Mouse (Mus musculus) megakaryocyte, adult 5-6 weeks (primary cell): ENCODE measurements around the gene Pigh. TPM values are rescaled to one million over a fixed set of nuclear protein-coding genes. Genes with fewer than 3 reads are reported as not detected.

Experiments
- total RNA-seq, 2 experiments: library from RNA; stranded (forward) in 1 of 2; stranded (reverse) in 1 of 2; fragments of 153-499, 151-499 nt in 1 of 2; fragments of 221-1000, 200-1000 nt in 1 of 2; gene quantifications; 2 replicates each; pipeline versions ENCODE4 v1.2.3 to v1.2.4; 2015 to 2017

Pigh gene
- total RNA-seq, 2 experiments from 2014 or later, result 17.5 to 18.5 TPM

Other genes with a start within 250 kb of the Pigh start
- gene Atp6v1d, start 228.0 kb downstream of the Pigh start, total RNA-seq (2015), result 114 and 122 TPM in 2 replicates
- 50.5 and 55.4 TPM in 2 replicates for gene Atp6v1d, start 228.0 kb downstream of the Pigh start, total RNA-seq (2017)
- gene Eif2s1, start 227.8 kb downstream of the Pigh start, total RNA-seq (2015), result 63.9 and 90.0 TPM in 2 replicates
- 49.9 and 52.5 TPM in 2 replicates for gene Eif2s1, start 227.8 kb downstream of the Pigh start, total RNA-seq (2017)
- gene Plek2, start 182.7 kb downstream of the Pigh start, total RNA-seq (2015), result not detected in 2 replicates
- gene Plek2, start 182.7 kb downstream of the Pigh start, total RNA-seq (2017), result not detected in 2 replicates
- 49.1 and 55.5 TPM in 2 replicates for gene Tmem229b, start 82.0 kb downstream of the Pigh start, total RNA-seq (2015)
- 67.2 and 70.6 TPM in 2 replicates for gene Tmem229b, start 82.0 kb downstream of the Pigh start, total RNA-seq (2017)
- 0.76 and 0.96 TPM in 2 replicates for gene Plekhh1, start 60.5 kb downstream of the Pigh start, total RNA-seq (2015)
- 0.37 and 0.98 TPM in 2 replicates for gene Plekhh1, start 60.5 kb downstream of the Pigh start, total RNA-seq (2017)
- gene Arg2, start 41.1 kb upstream of the Pigh start, total RNA-seq (2015), result 11.9 and 15.8 TPM in 2 replicates
- 5.3 and 6.8 TPM in 2 replicates for gene Arg2, start 41.1 kb upstream of the Pigh start, total RNA-seq (2017)
- gene Vti1b, start 83.0 kb upstream of the Pigh start, total RNA-seq (2015), result 17.5 and 17.7 TPM in 2 replicates
- 192 and 195 TPM in 2 replicates for gene Vti1b, start 83.0 kb upstream of the Pigh start, total RNA-seq (2017)
- 10.1 and 12.7 TPM in 2 replicates for gene Rdh11, start 102.6 kb upstream of the Pigh start, total RNA-seq (2015)
- 12.5 and 13.1 TPM in 2 replicates for gene Rdh11, start 102.6 kb upstream of the Pigh start, total RNA-seq (2017)
- gene Rdh12, start 119.3 kb upstream of the Pigh start, total RNA-seq (2015), result 14.8 and 21.4 TPM in 2 replicates
- gene Rdh12, start 119.3 kb upstream of the Pigh start, total RNA-seq (2017), result 15.5 and 17.2 TPM in 2 replicates
- gene Zfyve26, start 206.7 kb upstream of the Pigh start, total RNA-seq (2015), result 27.2 and 41.6 TPM in 2 replicates
- 19.7 and 29.1 TPM in 2 replicates for gene Zfyve26, start 206.7 kb upstream of the Pigh start, total RNA-seq (2017)
- 3.2 and 5.9 TPM in 2 replicates for gene Rad51b, start 207.6 kb upstream of the Pigh start, total RNA-seq (2015)
- 7.1 TPM in 2 replicates for gene Rad51b, start 207.6 kb upstream of the Pigh start, total RNA-seq (2017)